Mouse (Mus musculus) frontal cortex, adult (tissue): ENCODE results near the gene Heatr5a.
A peak's percentile ranks its signal among the peaks of the same experiment; 100 is the strongest.

Source experiments
- ATAC-seq: cut with Nextera tagmentation; 2 replicates; pipeline ENCODE4 v1.9.2; 2017; ENCODE audit warnings: mild to moderate bottlenecking, moderate library complexity, mixed read lengths; ENCODE audit not compliant: low TSS enrichment

Heatr5a gene

DNA sequence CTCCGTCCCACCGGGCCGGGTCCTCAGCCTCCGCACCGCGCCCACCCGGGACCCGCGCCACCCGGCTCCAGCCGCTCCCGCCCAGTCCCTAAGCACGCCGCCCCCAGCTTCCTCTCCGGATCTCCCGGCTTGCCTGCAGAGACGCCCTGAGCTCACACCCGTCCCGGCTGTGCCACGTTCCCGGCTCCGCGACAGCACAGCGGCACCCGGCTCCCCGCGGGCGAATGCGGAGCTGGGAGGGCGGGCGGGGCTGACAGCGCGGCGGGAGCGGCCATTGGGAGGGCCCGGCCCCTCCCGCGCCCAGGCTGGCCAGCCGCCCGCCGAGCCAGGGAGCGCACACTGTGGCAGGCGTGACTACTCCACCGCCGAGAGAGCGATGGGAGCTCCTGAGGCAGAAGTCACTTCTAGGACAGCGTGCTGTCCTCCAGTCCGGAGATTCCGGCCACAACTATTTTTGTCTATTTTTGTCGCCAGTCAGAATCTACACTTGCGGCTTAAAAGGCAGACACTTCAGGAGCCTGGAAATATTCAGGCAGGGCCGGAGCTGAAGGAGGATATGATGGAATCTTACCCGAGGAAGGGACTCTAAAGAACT, at the start of gene Heatr5a:
Gene Heatr5a, minus strand, starts transcription at position 252 of the 595 bp plus-strand sequence.
- peak; percentile 98 for ATAC-seq

DNA sequence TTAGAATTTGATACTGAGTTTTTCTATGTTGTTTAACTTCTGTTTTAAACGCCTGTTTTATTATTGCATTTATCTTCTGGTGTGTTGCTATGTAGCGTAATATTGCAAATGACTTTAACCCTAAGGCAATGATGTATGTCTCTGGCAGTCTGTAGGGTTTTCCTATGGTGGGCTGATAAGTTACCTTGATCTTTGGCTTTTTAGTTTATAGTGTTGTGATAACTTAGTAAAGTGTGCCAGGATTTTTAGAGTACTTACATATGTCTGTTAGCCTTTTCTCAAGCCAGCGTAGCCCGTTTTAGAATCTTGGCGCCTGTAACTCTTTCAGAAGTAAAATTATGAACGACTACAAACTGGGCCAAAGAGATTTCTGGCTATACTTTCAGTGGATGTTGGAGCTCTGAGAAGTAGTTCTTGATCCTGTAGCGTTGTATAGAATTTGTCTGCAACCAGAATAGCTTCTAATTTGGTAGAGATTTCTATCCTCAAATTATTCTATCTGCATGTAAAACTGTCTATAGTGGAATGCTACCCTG, 43.4 kb upstream of the Heatr5a start:
- 0 out of 2 replicates have a peak, but pooled peaks have one; percentile 58 for ATAC-seq

DNA sequence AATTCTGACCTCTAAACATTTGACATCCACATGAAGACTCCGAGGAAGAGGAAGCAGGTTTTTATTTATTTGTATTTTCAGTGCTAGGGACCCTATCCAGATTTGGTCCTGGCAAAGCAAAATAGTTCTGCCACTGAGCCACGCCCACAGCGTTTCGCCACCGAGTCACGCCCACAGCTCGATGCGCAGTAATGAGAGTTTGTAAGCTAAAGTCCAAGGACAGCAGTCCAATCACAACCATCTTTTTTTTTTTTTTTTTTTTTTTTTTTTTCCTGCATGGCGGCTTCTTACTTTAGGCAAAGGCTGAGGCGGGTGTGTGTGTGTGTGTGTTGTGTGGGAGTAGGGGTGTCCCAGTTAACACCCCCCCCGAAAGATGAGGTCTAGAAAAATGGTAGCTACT, 42.9 kb upstream of the Heatr5a start:
- no peak for ATAC-seq

DNA sequence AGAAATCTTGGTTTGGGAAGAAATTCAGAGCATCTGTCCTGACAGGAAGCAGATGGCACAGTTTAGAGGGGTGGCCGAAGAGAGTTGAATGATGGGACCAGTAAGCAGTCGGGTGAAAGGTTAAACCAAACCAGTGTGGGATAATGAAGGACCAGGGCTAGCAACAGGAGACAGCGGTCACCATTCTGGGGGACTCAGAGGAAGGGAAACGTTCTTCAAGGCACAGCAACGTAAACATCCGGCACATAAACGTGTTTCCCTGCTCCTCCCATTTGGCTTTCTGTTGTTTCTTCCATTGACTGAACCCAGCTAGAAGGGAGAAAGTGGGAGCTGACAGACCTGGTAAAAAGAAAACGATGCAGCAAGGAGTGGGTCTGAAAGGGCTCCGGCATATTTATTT, 42.2 kb upstream of the Heatr5a start:
- no peak for ATAC-seq

DNA sequence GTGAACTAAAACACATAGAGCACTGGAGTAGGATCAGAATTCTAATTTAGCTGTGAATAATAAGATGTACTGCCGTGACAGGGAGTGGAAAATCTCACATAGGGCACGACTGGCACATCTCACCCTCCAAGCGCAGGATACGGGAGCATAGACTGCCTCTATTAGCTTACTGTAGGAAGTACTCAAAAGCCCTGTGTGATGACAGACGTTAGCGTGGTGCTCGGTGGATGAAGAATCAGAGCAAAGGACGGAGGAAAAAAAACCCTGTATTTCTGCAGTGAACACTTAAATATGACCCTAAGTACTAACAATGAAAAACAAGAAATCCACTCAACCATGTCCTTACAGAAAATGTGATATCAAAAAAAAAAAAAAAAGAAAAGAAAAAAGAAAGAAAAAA, 41.0 kb upstream of the Heatr5a start:
- no peak for ATAC-seq

DNA sequence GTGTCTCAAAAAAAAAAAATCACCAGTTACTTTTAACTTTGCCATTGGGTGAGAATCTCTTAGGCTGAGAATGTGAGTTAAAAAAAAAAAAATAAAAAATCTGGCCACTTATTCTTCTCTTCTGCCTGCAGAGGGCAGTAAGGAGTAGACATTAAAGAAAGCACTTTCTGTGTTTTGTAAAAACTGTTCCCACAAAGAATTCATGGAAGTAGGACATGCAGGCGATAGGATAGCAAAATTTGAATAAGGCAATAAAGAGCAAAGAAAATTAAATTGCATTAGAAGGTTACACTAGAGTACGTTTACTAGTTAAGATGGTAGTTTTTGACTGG, 39.5 kb upstream of the Heatr5a start:
- ATAC-seq: peak; percentile 32; the same call in 1 of the 2 replicates

DNA sequence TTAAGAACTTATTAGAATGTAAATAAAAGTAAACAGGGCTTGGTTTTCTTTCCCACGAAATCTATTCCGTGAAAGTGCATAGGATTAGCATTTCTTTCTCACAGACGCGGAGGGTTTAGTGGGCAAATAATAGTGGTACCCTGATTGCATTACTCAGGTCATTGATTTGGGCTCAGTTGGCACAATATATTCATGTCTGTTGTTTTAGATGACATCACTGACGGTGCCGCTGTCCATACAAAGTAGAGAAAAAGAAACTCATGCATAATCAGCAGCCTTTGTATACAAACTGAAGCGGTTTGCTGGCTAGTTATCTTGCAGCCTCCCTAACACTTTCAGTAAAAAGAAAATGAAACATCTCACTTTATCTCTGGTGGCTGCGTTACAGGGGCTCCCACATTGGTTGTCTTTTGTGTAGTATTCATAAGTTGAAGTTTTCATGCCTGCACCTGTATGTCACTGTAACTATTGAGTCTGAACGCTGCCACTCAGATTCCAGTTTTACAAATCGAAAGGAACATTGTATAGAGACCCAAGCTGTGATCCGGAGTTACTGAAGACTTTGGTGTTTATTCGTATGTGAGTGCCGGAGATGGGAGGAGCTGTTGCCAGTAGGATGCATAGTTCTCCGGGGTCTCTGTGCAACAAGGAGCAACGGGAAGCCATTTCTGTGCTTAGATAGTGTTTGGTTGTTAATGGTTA, 39.0 kb upstream of the Heatr5a start:
- peak; percentile 16; the same call in 1 of the 2 replicates for ATAC-seq

DNA sequence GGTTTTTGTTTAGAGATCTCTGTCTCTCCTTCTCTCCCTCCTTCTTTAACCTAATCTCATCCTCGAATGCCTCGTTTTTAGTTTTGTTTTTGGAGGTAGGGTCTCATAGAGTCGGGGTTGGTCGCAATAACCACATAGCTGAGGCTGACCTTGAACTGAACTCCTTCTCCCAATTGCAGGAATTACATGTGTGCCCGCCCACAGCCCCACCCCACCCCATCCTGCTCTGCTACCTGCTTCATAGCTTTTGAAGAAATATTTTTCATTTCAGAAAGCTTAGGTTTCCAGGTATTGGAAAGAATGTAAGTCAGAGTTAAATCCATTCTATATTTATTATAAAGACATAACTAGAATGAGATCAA, 35.5 kb upstream of the Heatr5a start:
- peak; percentile 16 for ATAC-seq

DNA sequence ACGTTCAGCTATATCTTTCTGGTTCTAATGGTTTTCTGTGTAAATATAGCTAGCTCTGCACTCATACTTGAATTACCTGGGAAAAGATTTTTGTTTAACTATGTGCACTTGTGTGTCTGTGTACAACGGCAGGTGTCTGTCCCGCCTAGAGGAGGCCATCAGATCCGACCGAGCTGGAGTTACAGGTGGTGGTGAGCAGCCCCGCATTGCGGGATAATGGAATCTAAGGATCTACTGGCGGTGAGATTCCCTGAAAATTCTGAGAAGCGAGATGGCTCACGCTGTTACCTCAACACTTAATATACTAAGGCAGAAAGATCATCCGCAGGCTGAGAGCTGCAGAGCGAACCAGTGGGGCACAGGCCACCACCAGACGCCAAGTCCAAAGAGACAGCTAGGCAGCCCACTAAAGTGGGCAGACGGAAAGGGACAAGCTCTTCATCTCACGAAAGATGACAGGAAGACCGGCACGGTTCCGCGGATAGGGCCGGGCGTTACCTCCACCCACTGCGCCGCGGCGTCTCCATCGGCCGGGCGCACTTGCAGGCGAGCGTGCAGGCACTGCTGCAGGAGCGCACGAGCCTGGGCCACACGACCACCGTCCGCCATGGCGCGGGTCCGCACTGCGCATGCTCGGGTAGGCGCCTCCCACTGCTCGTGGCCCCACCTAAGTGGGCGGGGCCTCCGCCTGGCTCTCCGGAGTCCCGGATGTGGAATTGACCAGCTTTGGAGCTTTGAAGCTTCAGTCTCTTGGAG, 34.9 kb upstream of the Heatr5a start, which contains the start of gene Dtd2:
Gene Dtd2, minus strand, starts transcription at position 625 of the 756 bp plus-strand sequence.
- ATAC-seq: peak; percentile 85

DNA sequence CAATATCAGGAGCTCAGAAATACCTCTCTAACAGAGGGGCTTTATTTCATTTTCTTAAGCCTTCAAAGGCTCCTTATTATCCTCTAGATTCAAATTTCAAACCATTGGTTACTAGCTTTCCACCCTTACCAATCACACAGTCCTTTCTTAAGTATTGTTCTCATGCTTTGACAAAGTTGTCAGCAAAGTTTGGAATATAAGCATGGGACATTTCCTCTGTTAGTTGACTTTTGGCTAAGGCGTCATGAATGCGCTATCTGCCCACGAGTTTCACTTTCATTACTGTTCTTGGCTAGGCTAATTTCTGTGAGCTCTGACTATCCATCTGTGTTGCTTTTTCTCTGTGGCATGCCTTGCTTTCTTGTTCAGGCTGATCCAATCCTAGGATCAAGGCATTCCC, 31.6 kb upstream of the Heatr5a start:
- ATAC-seq: no peak

DNA sequence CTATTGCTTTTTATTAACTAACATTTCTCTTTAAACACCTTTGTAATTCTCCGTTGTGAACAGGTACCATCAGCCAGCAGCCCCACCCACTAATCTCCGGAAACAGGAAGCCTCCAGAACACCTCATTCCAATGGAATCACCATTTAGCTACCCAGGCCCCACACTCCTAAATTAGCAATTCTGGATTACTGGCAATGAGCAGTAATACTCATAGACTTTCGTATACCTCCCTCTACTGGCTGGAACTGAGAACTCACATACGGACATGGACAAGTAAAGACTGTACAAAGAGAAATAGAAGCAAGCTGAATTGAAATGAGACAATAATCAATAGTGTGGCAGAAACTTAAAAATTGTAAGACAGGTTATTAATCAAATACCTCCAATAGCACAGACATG, 30.4 kb upstream of the Heatr5a start:
- ATAC-seq: peak; percentile 72

DNA sequence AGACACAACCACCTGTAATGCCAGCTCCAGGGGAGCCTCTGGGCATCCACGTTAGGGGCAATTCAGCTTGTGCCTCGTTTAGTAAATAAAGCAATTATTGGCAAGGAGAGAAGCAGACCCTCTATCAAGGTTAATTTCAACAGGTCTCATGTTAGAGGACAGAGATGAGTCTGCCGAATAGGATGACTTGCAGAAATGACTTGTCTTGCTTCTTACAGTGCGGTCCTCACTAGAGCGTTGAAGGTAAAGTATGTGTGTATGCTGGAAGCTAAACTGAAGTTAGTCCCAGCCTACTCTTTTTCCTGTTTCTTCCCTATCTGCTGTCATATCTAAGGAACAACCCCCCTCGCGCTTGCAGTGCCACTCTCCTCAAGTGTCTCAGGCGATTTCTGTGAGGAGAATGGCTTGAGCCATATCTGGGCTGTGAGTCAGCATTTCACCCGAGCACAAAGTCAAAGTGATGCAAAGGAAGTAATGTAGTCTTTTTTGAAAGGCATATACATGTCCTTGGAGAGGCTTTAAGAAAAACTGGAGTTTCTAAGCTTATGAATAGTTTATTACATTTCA, 27.3 kb upstream of the Heatr5a start:
- no peak for ATAC-seq

DNA sequence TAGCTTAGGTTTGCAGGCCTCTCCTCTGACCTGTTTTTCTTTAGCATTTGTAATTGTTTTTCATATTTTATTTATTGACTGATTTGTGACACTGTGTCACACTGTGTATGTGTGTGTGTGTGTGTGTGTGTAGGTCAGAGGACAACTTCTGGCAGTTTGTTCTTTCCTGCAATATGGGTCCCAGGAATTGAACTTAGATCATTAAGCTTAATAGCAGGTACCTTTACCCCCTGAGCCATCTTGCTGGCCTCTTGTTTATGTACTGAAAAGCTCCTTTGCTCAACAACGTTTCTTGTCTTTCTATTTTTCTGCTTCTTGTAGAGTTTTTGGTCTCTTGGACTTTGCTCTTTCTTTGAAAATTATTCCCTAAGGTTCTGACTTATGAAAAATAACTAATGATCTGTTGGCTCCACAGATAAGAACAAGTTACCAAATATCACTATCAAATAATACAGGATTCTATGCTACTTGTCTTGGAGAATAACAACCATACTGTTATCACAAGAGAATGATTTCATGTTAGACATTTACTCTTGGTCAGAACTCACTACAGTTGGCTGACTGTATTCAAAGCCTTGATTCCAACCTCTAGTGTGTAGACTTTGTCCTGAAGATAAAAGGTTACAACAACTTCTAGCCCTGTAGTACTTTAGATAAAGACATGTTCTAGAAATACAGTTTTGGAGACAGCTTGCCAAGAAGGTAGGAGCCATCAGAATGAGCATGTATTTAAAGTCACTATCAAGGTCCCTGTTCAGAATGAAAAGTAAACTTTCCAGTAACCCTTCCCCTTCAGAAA, 24.8 kb upstream of the Heatr5a start:
- ATAC-seq: no peak

DNA sequence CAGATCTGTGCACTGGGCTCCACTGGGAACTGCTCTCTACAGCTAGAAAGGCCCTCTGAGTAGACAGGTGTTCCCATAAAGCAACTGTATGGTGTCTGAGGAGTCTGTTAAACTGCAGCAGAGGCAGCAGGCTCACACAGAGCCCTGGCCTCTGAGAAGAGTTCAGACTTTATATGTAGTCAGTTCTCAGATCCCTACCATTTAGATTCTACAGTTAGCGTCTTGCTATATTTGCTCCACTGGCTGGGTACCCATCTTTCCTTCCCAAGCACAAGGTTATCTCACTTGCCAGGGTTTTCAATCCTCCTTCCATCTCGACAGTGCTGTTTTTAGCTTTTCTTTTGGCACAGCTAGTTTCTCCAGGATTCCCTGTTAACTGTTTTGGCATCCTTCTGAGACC, 19.5 kb upstream of the Heatr5a start:
- peak; percentile 55 for ATAC-seq

DNA sequence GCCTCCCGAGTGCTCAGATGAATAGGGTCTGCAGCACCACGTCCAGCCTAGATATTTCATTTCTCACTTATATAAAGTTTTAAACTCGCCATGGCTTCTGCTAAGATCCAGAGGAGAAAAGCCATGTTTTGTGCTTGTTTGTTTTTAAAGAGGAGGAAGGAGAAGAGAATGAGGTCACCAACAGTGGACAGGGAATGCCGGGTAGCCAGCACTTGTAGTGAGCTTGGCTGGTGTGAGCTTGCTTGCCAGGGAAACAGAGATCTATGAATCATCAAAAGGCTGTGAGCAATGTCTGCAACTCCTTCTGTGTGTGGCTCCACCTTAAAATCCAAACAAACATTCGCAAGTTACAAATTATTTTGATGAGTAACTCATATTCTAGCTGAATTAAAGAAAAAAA, 17.4 kb upstream of the Heatr5a start:
- 0 out of 2 replicates have a peak, but pooled peaks have one; percentile 55 for ATAC-seq

DNA sequence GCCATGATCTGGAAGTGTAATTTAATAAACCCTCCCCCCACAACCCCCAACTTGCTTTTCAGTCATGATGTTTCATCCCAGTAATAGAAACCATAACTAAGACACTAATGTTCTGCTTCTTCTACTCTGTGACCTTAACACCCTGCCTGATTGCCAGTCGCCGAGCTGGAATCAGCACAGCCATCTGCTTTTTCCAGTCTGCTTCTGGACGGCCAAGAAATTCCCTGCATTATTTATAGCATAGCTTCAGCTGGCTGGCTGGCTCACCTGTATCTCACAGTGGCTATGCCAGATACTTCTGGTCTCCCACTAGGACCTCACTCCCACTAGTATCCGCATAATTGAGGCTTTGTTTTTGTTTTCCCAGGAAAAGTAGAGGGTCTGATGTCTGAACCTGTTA, 14.7 kb upstream of the Heatr5a start:
- ATAC-seq: no peak

DNA sequence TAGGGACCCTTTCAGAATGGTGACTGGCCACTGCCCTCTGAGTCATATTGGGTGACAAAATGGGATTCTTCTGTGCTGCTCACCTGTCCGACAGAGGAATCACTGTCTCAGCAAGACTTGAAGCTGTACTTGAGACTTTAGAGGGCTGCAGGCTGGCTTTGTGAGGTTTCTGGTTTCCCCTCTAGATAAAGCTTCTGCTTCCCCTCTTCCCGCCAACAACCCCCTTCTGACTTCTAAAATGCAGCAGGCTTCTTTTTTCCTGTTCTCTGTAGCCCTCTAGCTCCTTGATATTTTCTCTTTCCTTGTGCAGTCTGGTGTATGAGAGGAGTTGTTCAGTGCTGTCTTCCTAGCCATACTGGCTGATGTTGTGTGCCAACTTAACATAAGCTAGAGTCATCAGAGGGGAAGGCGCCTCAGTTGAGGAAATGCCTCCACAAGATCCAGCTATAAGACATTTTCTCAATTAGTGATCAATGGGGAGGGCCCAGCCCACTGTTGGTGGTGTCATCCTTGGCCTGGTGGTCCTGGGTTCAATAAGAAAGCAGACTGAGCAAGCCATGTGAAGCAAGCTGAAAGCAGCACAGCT, 14.1 kb upstream of the Heatr5a start:
- no peak for ATAC-seq

DNA sequence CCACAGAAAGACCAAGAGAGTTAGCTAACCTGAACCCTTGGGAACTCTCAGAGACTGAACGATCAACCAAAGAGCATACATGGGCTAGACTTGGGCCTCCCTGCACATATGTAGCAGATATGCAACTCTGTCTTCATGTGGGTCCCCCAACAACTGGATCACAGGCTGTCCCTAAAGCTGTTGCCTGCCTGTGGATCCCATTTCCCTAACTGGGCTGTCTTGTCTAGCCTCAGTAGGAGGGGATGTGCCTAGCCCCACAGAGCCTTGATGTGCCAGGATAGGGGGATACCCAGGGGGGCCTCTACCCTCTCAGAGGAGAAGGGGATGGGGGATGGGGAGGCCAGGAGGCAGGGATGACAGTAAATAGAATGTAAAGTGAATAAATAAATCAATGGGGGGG, 12.5 kb upstream of the Heatr5a start:
- ATAC-seq: no peak

DNA sequence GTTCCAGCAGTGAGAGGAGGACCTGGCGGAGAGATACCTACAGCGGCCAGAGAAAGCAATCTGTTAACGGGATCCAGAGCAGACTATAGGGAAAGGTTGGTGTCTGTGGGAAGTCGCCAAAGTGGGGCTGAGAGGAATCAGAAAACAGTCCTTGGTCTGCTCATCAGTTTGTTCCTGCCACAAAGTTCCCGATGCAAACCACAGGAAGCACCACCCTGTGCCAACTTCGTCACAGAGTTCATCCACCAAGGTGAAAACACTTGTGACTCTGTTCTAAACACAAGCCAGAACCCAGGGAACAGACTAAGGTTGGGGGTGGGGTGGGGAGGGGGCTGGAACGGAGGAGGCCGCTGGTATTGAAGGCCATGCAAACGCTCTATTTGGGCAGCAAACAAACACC, 5.4 kb upstream of the Heatr5a start:
- no peak for ATAC-seq

DNA sequence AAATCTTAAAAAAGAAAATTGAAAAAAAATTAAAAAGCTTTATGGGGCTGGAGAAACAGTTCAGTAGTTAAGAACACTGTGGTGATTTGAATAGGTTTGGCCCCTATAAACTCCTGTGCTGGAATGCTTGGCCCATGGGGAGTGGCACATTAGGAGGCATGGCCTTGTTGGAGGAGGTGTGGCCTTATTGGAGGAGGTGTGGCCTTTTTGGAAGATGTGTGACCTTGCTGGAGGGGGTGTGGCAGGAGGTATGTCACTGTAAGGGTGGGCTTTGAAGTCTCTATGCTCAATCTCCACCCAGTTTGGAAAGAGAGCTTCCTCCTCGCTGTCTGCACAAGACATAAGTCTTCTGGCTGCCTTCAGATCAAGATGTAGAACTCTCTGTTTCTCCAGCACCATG, 3.3 kb upstream of the Heatr5a start:
- no peak for ATAC-seq
